Mouse (Mus musculus) stomach, postnatal 0 days (tissue): ENCODE measurements around the gene Ltbp1. TPM values are rescaled to one million over a fixed set of nuclear protein-coding genes. Genes with fewer than 3 reads are reported as not detected.
A peak's percentile ranks its signal among the peaks of the same experiment; 100 is the strongest.

ENCODE experiments used
- ATAC-seq: fragments of 200-750 bp; cut with Nextera tagmentation; 2 replicates; pipeline ENCODE4 v1.8.0; 2017; ENCODE audit not compliant: low FRiP score, low TSS enrichment
- DNase-seq: peaks from one replicate; pipeline ENCODE4 v3.0.0-alpha.2; 2016; ENCODE audit warnings: low spot score
- H3K27ac ChIP-seq: fragments of 300-500 bp; sonication (generic); replicated peaks from 2 replicates; pipeline ENCODE4 v1.5.1; 2014; ENCODE audit warnings: mild to moderate bottlenecking, control low read depth
- H3K27me3 ChIP-seq: fragments of 300-500 bp; sonication (generic); 2 replicates; pipeline ENCODE4 v1.6.1; 2014; ENCODE audit warnings: low read length; ENCODE audit not compliant: control insufficient read depth, insufficient read depth
- H3K36me3 ChIP-seq: fragments of 300-500 bp; sonication (generic); 2 replicates; pipeline ENCODE4 v1.6.1; 2014; ENCODE audit warnings: low read length, mixed read lengths; ENCODE audit not compliant: control insufficient read depth, insufficient read depth
- H3K4me1 ChIP-seq: fragments of 300-500 bp; sonication (generic); replicated peaks from 2 replicates; pipeline ENCODE4 v1.6.1; 2014; ENCODE audit warnings: antibody characterized with exemption; ENCODE audit not compliant: control insufficient read depth, insufficient read depth
- H3K4me2 ChIP-seq: fragments of 300-500 bp; sonication (generic); replicated peaks from 2 replicates; pipeline ENCODE4 v1.6.1; 2014; ENCODE audit warnings: low read depth, mild to moderate bottlenecking, control low read depth, moderate library complexity
- H3K4me3 ChIP-seq: fragments of 300-500 bp; sonication (generic); 2 replicates; pipeline ENCODE4 v1.5.1; 2014; ENCODE audit warnings: low read depth, low read length, control low read depth
- H3K9ac ChIP-seq: fragments of 300-500 bp; sonication (generic); 2 replicates; pipeline ENCODE4 v1.6.1; 2014; ENCODE audit warnings: mild to moderate bottlenecking, low read length, control low read depth, mixed read lengths
- H3K9me3 ChIP-seq: fragments of 300-500 bp; sonication (generic); 2 replicates; pipeline ENCODE4 v1.6.1; 2016; ENCODE audit warnings: low read length; ENCODE audit not compliant: control insufficient read depth
- CTCF ChIP-seq: IDR thresholded peaks from 2 replicates; pipeline ENCODE4 v1.5.1; 2016; ENCODE audit warnings: antibody characterized with exemption, low read depth, mild to moderate bottlenecking, moderate library complexity
- EP300 ChIP-seq: optimal IDR thresholded peaks from 2 replicates; pipeline ENCODE3; 2016; ENCODE audit warnings: antibody characterized with exemption
- WGBS: fragments of 180-500 bp; shearing (Covaris S2); extraction: QIAGEN DNeasy Blood & Tissue Kit; methylation state at CpG from one replicate; pipeline ENCODE4 v1.1.7; 2014; 5-methylcytosine and 5-hydroxymethylcytosine counted together
- polyA plus RNA-seq: library from polyadenylated mRNA; unstranded; fragments of >200 nt; fragmentation: Nextera tagmentation; extraction: Ambion mirVana; gene quantifications from 2 replicates; pipeline ENCODE4 v1.2.1, GENCODE M21; 2015

Ltbp1 gene
- polyA plus RNA-seq, 1 experiment from 2014 or later: 16.2 TPM

GRCm38 (mm10) chr17:75074978-75075699 lies 69.8 kb downstream of the Ltbp1 start:
- H3K27ac ChIP-seq: no peak overlapping the region; the same call in 1 of the 2 replicates
- no peak overlapping the region for H3K4me3 ChIP-seq
- H3K4me1 ChIP-seq: no peaks in the 10 kb centered on the region
- H3K9ac ChIP-seq: no peak overlapping the region
- 67% methylated on average over 19 of the region's 19 CpGs for WGBS
- no peak for ATAC-seq
- H3K4me2 ChIP-seq: no peak overlapping the region
- TF ChIP-seq EP300 (no peak), CTCF (peak; percentile 67)
- DNase-seq: peak; percentile 49
- H3K9me3 ChIP-seq: no peaks in the 10 kb centered on the region
- H3K36me3 ChIP-seq: no peaks in the 10 kb centered on the region
- H3K27me3 ChIP-seq: no peaks in the 10 kb centered on the region

GRCm38 (mm10) chr17:75081401-75081800 lies 76.0 kb downstream of the Ltbp1 start:
- no peak overlapping the region for H3K27ac ChIP-seq
- H3K9ac ChIP-seq: no peak overlapping the region
- WGBS: 50% methylated on average over 2 of the region's 2 CpGs
- no peaks in the 10 kb centered on the region for H3K27me3 ChIP-seq
- no peaks in the 10 kb centered on the region for H3K4me1 ChIP-seq
- DNase-seq (no peak), ATAC-seq (no peak)
- H3K36me3 ChIP-seq: no peaks in the 10 kb centered on the region
- no peak overlapping the region for H3K4me2 ChIP-seq
- no peak for TF ChIP-seq EP300
- no peak for TF ChIP-seq CTCF
- H3K4me3 ChIP-seq: no peak overlapping the region
- no peaks in the 10 kb centered on the region for H3K9me3 ChIP-seq

GRCm38 (mm10) chr17:75082449-75082848 lies 77.1 kb downstream of the Ltbp1 start:
- no peaks in the 10 kb centered on the region for H3K27me3 ChIP-seq

GRCm38 (mm10) chr17:75087296-75087941 lies 82.1 kb downstream of the Ltbp1 start:
- Histone ChIP-seq H3K9ac (no peak overlapping the region), H3K27me3 (no peaks in the 10 kb centered on the region), H3K9me3 (no peaks in the 10 kb centered on the region), H3K36me3 (no peaks in the 10 kb centered on the region), H3K4me3 (no peak overlapping the region), H3K27ac (0 out of 2 replicates have a peak overlapping the region, but pooled peaks have one; percentile 46), H3K4me1 (no peaks in the 10 kb centered on the region), H3K4me2 (peak overlapping the region; percentile 26; the same call in 1 of the 2 replicates)
- DNase-seq (peak; percentile 21), ATAC-seq (peak; percentile 68; the same call in 1 of the 2 replicates)
- TF ChIP-seq EP300: no peak
- peak; percentile 84 for TF ChIP-seq CTCF
- 36% methylated on average over 10 of the region's 10 CpGs for WGBS

More at GRCm38 (mm10) chr17:75082449-75082848, 77.1 kb downstream of the Ltbp1 start:
- no peak overlapping the region for H3K4me3 ChIP-seq
- TF ChIP-seq EP300: no peak
- no peak for TF ChIP-seq CTCF
- H3K9me3 ChIP-seq: no peaks in the 10 kb centered on the region
- no peaks in the 10 kb centered on the region for H3K36me3 ChIP-seq
- ATAC-seq: no peak
- H3K27ac ChIP-seq: no peak overlapping the region
- DNase-seq: no peak
- no peaks in the 10 kb centered on the region for H3K4me1 ChIP-seq
- H3K9ac ChIP-seq: no peak overlapping the region
- no peak overlapping the region for H3K4me2 ChIP-seq

GRCm38 (mm10) chr17:75088232-75088631 lies 82.9 kb downstream of the Ltbp1 start:
- Histone ChIP-seq H3K27me3 (no peaks in the 10 kb centered on the region), H3K4me2 (no peak overlapping the region), H3K9me3 (no peaks in the 10 kb centered on the region), H3K4me3 (no peak overlapping the region), H3K4me1 (no peaks in the 10 kb centered on the region), H3K36me3 (no peaks in the 10 kb centered on the region), H3K27ac (no peak overlapping the region), H3K9ac (no peak overlapping the region)
- DNase-seq: no peak
- 48% methylated on average over 4 of the region's 4 CpGs for WGBS
- no peak for ATAC-seq
- no peak for TF ChIP-seq EP300

- no peaks in the 10 kb centered on the region for H3K9me3 ChIP-seq
- no peak for ATAC-seq
- no peaks in the 10 kb centered on the region for H3K36me3 ChIP-seq
- DNase-seq: no peak
- no peak overlapping the region for H3K27ac ChIP-seq
- no peak overlapping the region for H3K4me2 ChIP-seq
- TF ChIP-seq CTCF: peak; percentile 56
- TF ChIP-seq EP300: no peak
- no peak overlapping the region for H3K9ac ChIP-seq
- H3K27me3 ChIP-seq: no peaks in the 10 kb centered on the region
- H3K4me3 ChIP-seq: no peak overlapping the region
- no peaks in the 10 kb centered on the region for H3K4me1 ChIP-seq
- WGBS: 72% methylated on average over 11 of the region's 11 CpGs
Observed at GRCm38 (mm10) chr17:75088727-75089126, 83.4 kb downstream of the Ltbp1 start.
